Mouse (Mus musculus) E14TG2a.4 (cell line): ENCODE results near the gene Kdr.

Experiments used
- H3K27me3 ChIP-seq: 2 replicates; pipeline ENCODE4 v1.6.1; 2014; ENCODE audit warnings: low read length, control low read depth; ENCODE audit not compliant: insufficient read depth
- H3K36me3 ChIP-seq: 2 replicates; pipeline ENCODE4 v1.6.1; 2014; ENCODE audit warnings: low read length, control low read depth; ENCODE audit not compliant: insufficient read depth
- H3K4me1 ChIP-seq: replicated peaks from 2 replicates; pipeline ENCODE4 v1.6.1; 2014; ENCODE audit warnings: low read depth, low read length, control low read depth
- H3K4me3 ChIP-seq: replicated peaks from 2 replicates; pipeline ENCODE4 v1.5.1; 2014; ENCODE audit warnings: mild to moderate bottlenecking, low read length
- H3K9me3 ChIP-seq: 2 replicates; pipeline ENCODE4 v1.6.1; 2014; ENCODE audit warnings: low read length, control low read depth
- CTCF ChIP-seq: conservative IDR thresholded peaks from 2 replicates; pipeline ENCODE4 v1.5.1; 2014; ENCODE audit warnings: low read length
- NANOG ChIP-seq: IDR thresholded peaks from 2 replicates; pipeline ENCODE4 v1.6.1; 2014; ENCODE audit warnings: borderline replicate concordance, low read length, mixed read lengths
- POU5F1 ChIP-seq: IDR thresholded peaks from 2 replicates; pipeline ENCODE4 v1.6.1; 2014; ENCODE audit warnings: low read length, borderline replicate concordance

Gene Kdr

DNA sequence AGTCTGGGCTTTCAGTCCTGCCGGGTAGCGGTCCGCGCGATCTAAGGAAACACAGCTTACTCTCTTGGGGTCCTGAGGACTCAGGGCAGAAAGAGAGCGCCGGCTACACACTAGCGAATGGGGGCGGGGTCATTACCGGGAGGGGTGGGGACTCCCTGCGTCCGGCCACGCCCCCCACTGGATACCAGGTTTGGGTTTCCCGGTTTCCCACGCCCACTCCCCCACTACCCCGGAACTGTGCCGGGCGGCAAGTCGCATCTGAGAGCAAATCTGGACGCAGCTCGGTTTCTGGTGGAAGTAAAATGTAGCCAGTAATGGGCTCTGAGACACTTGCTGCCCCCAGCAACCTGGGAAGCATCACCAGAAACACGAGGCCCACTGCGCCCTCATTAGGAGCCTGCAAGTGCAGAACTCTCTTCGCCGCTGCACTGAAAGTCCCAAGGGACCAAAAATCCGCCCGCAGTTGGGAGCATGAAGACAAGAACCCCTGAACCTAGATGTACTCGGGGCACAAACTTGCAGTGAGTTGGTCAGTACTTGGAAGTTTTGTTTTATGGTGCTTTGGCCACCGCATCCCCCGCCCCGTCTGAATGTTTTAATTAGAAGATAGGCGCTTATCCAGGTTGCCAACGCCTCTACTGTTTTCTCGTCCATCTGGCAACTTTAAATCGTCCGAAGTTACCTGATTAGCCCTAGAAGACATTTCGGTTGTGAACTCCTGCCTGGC is at the start of gene Kdr:
TSS of gene Kdr (minus strand) at position 85 of the 727 bp plus-strand sequence.
- TF ChIP-seq CTCF: no peak
- TF ChIP-seq POU5F1: no peak
- no peak for TF ChIP-seq NANOG
- H3K36me3 ChIP-seq: no peaks in the 10 kb centered on the region
- H3K9me3 ChIP-seq: no peaks in the 10 kb centered on the region
- peaks cover 71% of the 10 kb centered on the region for H3K27me3 ChIP-seq
- H3K4me1 ChIP-seq: peaks cover 17% of the 10 kb centered on the region
- peak within 1 kb of the TSS; percentile 89 for H3K4me3 ChIP-seq

- no peaks in the 10 kb centered on the region for H3K27me3 ChIP-seq
- H3K36me3 ChIP-seq: no peaks in the 10 kb centered on the region
- TF ChIP-seq POU5F1: no peak
- no peak for TF ChIP-seq NANOG
- no peak for TF ChIP-seq CTCF
- peaks cover 15% of the 10 kb centered on the region for H3K9me3 ChIP-seq
- H3K4me1 ChIP-seq: peaks cover 8% of the 10 kb centered on the region
- no peak overlapping the region for H3K4me3 ChIP-seq
Observed at GRCm38 (mm10) chr5:76026805-76027204, 48.5 kb upstream of the Kdr start.

GRCm38 (mm10) chr5:76025996-76026665 is 47.9 kb upstream of the Kdr start:
- Histone ChIP-seq H3K4me1 (peaks cover 8% of the 10 kb centered on the region), H3K27me3 (no peaks in the 10 kb centered on the region), H3K4me3 (no peak overlapping the region), H3K9me3 (peaks cover 15% of the 10 kb centered on the region), H3K36me3 (no peaks in the 10 kb centered on the region)
- TF ChIP-seq POU5F1 (no peak), CTCF (peak; percentile 26)

- peaks cover 7% of the 10 kb centered on the region for H3K9me3 ChIP-seq
- no peaks in the 10 kb centered on the region for H3K27me3 ChIP-seq
- no peaks in the 10 kb centered on the region for H3K36me3 ChIP-seq
- TF ChIP-seq POU5F1: no peak
- TF ChIP-seq NANOG: no peak
- TF ChIP-seq CTCF: no peak
- no peak overlapping the region for H3K4me3 ChIP-seq
- no peaks in the 10 kb centered on the region for H3K4me1 ChIP-seq
Observed at GRCm38 (mm10) chr5:76023011-76023773, 44.9 kb upstream of the Kdr start.

- Histone ChIP-seq H3K27me3 (no peaks in the 10 kb centered on the region), H3K4me1 (no peaks in the 10 kb centered on the region), H3K4me3 (no peak overlapping the region), H3K36me3 (no peaks in the 10 kb centered on the region), H3K9me3 (peaks cover 7% of the 10 kb centered on the region)
- no peak for TF ChIP-seq CTCF
- TF ChIP-seq POU5F1: no peak
- TF ChIP-seq NANOG: no peak
Observed at GRCm38 (mm10) chr5:76022436-76022835, 44.2 kb upstream of the Kdr start.

- no peak for TF ChIP-seq POU5F1
- TF ChIP-seq NANOG: no peak
- TF ChIP-seq CTCF: no peak
Observed at GRCm38 (mm10) chr5:76018321-76018720, 40.1 kb upstream of the Kdr start.

GRCm38 (mm10) chr5:76016086-76016485 is 37.8 kb upstream of the Kdr start:
- no peaks in the 10 kb centered on the region for H3K9me3 ChIP-seq
- no peak for TF ChIP-seq POU5F1
- no peak for TF ChIP-seq NANOG
- TF ChIP-seq CTCF: no peak
- peaks cover 12% of the 10 kb centered on the region for H3K4me1 ChIP-seq
- H3K36me3 ChIP-seq: no peaks in the 10 kb centered on the region
- H3K4me3 ChIP-seq: no peak overlapping the region
- H3K27me3 ChIP-seq: no peaks in the 10 kb centered on the region

More at GRCm38 (mm10) chr5:76018321-76018720, 40.1 kb upstream of the Kdr start:
- H3K36me3 ChIP-seq: no peaks in the 10 kb centered on the region
- H3K4me3 ChIP-seq: no peak overlapping the region
- H3K27me3 ChIP-seq: no peaks in the 10 kb centered on the region
- H3K4me1 ChIP-seq: peaks cover 12% of the 10 kb centered on the region
- no peaks in the 10 kb centered on the region for H3K9me3 ChIP-seq

DNA sequence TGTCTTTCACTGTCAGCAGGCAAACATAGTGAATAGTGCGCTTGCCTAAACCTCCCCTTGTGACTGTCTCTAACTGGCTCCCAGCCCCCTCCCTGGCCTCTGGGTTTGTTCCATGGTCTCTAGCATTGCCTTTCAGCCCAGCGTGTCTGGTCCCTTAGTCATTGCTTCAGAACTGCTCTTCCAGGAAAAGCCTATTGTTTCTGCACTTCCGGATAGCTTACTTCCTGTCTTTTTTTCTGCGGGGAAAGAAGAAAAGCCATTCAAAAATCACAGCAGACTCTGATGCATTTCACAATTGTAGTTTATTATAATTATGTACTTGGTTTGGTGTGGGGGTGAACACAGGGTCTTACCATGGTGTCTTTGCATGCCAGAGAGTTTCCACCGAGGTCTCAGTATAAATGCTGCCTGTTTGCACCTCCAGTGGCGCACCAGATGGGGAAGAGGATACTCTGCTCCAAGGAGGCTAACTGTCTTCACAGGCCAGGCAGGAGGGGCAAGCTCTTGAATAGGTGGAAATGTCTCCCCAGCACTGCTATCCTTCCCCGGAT is 35.7 kb upstream of the Kdr start:
- peaks cover 12% of the 10 kb centered on the region for H3K4me1 ChIP-seq
- no peaks in the 10 kb centered on the region for H3K36me3 ChIP-seq
- no peaks in the 10 kb centered on the region for H3K27me3 ChIP-seq
- TF ChIP-seq CTCF (no peak), NANOG (no peak), POU5F1 (no peak)
- H3K4me3 ChIP-seq: no peak overlapping the region
- H3K9me3 ChIP-seq: no peaks in the 10 kb centered on the region

- no peak for TF ChIP-seq NANOG
- TF ChIP-seq POU5F1: no peak
- no peak for TF ChIP-seq CTCF
- Histone ChIP-seq H3K27me3 (peaks cover 5% of the 10 kb centered on the region; the same call in 1 of the 2 replicates), H3K4me3 (no peak overlapping the region), H3K36me3 (no peaks in the 10 kb centered on the region), H3K4me1 (no peaks in the 10 kb centered on the region), H3K9me3 (no peaks in the 10 kb centered on the region)
Observed at GRCm38 (mm10) chr5:76006403-76006802, 28.1 kb upstream of the Kdr start.
